Mouse (Mus musculus): ENCODE measurements around the gene Acsm3.
"Not testable (repeated sequence)": the region's sequence is repeated elsewhere in the genome, so short reads cannot be mapped to it uniquely, and the experiment has no call there.

Gene Acsm3

DNA sequence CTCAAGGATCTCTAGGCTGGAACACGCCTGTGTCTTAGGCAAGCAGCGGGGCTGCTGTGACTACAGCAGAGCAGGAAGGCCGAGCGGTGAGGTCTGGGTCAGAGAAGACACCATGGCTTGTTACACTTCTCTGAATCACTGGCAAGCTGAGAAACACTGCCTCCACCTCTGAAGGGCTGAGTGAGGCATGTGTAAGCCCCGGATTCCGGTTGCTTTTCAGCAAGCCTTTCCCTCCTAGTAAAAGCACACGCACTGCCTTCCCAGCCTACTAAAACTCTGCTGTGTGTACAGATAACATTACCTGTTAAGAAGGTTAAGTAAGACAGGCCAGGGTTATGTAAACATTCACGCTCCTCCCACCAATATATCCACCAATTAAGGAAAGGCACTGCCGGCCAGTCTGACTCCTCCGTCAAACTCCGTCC is at the start of gene Acsm3:
TSS of gene Acsm3 (plus strand) at position 397 of the 425 bp plus-strand sequence.
- DNase-seq, result no peak

DNA sequence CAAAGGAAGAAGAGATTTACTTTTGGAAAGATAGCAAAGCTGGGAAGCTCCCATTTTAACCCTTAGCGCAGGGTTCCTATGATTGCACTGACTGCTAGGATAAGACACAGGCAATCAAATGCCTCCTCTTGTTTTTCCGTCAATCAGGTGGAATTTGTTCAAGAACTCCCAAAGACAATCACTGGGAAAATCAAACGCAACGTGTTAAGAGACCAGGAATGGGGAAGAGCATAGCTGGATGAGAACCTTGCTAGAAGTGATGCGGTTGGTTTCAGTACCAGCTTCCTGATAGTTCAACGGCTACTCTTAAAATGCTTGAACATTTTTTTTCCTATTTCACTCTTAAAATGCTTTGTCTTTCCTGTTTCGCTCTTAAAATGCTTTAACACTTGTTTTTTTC is 46.6 kb upstream of the Acsm3 start:
- no peak for DNase-seq

DNA sequence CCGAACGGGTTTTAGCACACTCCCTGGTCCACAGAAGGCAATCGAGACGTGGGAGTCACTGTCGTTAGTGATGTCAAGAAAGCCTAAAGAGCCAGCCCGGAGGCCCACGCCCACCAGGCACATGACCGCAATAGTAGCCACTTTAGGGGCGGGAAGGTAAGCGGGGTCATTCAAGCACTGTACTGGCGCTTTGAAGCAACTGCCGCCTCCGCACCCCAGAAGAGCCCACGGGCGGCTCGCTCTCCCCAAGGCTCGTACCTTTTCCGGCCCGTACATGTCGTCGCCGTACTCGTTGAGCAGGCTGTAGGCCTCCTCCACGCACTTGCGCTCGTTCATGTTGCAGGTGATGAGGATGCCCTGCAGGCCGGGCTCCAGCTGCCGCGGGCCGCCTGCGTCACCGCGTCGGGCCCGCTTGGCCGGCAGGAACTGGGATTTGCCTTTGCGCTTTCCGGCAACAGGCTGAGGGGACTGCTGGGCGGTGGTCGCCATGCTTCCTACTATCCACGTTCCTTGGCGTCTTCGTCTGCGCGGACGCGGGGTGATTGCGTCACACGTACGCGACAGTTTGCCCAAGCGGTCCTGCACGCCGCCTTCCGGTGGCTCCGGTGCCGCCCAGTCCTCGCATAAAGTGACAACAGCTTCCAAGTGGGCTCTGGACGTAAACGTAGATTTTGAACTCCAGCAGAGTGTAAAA is 40.3 kb upstream of the Acsm3 start, which contains the start of gene Thumpd1:
TSS of gene Thumpd1 (minus strand) at position 546 of the 694 bp plus-strand sequence.
- DNase-seq, result peak; percentile 90

DNA sequence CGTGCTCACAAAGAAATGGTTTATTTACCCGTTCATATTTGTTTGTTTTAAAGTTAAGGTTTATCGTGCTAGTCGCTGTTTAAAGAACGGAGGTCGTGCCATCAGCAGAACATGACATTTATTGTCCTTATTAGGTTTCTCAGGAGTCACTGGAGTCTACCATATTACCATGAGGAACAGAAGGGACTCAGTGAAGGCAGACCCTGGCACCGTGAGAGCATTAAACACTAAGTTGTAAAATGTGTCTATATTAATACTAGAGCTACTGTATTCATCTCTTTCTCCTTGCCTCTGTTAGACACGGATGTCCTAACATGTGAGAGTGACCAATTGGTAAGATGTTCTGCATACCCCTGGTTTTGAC is 39.8 kb upstream of the Acsm3 start:
- no peak for DNase-seq

DNA sequence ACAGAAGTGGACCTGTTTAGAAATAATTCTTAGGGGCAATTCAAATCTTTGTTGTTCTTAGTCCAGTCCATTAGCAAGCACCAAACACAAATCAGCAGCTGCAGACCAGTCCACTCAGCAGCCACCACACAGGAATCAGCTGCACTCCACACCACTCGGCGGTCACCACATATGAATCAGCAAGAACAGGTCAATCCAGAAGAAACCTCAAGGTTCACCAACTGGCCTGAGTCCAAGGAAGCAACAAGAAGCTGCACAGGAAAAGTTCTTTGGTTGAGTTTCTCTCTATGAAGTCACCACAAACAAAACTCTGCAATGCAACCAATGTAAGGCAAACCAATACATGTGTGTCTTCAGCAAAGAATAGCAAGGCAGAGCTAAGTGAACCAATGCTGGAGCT is 33.1 kb upstream of the Acsm3 start:
- no peak for DNase-seq

DNA sequence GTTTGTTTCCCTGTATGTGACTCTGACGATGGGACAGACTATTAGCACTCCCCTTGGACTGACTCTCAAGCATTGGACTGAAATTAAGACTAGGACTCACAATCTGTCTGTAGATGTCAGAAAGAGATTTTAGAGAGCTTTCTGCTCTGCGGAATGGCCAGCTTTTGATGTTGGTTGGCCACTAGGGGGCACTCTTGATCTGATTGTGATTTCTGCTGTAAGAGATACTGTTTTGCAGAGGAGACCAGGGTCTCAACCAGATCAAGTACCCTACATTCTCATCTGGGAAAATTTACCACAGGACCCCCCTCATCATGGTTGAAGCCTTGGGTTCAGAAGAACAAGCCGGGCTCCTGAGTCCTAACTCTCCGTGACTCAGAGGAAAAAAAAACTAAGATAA is 29.5 kb upstream of the Acsm3 start:
- DNase-seq, result not testable (repeated sequence)

DNA sequence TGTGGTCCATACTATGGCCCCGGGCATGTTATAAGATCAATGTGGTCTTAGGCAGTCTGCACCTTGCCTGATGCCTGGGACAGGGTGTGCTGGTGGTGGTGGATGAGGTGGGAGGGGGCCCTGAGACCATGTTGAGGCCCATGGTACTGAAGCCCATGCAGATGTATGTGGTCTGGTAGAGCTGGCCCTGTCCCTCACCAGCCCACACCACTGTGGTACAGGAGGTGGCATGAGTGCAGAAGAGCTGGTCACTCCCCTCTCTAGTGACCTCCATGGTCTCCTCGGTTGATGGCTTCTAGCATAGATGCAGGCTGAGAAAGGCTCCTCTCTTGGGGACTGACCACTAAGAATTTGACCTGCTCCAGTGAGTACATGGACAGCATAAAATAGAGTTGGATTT is 21.8 kb upstream of the Acsm3 start:
- no peak for DNase-seq

DNA sequence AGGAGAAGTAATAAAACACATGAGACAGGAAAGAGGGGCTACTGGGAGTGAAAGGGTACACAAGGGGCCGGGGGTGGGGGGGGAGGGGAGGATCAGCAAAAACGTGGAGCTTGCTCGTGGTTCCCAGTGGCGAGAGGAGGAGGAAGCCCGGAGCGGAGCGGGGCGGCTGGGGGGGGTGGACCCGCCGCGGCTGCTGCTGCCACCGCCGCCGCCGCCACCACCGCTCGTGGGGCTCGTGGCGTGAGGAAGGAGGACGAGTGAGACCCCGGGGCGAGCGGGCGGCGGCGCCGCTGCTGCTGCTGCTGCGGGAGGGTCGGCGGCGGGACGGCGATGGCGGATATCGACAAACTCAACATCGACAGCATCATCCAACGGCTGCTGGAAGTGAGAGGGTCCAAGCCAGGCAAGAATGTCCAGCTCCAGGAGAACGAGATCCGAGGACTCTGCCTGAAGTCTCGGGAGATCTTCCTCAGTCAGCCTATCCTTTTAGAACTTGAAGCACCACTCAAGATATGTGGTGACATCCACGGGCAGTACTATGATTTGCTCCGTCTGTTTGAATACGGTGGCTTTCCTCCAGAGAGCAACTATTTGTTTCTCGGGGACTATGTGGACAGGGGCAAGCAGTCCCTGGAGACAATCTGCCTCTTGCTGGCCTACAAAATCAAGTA is 20.8 kb upstream of the Acsm3 start:
- DNase-seq, result not testable (repeated sequence)

DNA sequence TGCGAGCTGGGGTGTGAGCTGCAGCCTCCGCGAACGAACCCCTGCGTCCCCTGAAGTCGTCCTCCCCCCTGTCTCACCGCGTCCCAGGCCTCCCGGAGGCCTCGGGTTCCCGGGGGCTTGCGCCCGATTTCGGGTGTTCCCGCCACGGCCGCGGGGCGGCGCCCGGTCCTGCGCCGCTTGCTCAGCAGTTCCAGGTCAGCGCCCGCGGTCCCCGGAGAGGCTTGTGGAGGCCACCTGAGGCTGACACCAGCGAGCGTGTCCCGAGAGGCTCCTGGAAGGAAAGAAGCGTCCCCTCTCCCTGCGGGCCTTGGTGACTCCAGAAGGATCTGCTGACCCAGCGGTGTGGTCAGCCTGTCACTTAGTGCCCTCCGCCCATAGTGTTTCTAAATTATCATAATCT is 16.4 kb upstream of the Acsm3 start:
- DNase-seq, result no peak

DNA sequence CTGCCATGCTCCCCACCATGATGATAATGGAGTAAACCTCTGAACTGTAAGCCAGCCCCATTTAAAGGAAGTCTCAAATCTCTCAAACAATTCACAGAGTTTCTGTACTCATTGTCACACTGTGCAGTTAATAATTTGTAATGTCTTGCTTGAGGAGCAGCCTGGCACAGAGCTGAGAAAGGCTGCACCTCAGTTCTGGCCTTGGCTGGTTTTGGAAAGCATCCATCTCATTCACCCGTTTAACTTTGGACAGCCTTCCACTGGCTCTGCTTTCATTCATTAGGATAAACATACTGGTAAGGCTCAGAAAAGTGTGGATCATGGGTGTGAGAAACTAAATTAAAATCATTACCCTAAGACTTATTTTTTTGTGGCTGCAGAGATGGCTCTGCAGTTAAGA is 14.9 kb upstream of the Acsm3 start:
- no peak for DNase-seq

DNA sequence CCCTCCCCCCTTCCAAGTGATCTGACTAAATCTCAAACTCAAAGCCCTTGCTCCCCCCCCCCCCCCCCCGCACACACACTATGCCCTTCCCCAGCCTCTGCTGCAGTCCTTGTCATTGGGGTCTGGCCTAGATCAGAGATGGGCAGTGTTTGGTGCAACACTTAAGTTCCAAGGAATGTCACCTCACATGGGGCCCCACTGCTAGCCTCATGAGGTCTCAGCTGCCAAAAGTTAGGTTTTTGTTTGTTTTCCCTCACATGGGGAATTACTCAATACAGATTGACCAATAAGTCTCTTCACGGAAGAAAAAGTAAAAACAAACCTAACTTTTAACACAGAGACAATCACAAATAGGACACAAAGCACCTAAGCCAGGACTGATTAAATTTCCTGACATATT is 12.0 kb upstream of the Acsm3 start:
- no peak for DNase-seq

DNA sequence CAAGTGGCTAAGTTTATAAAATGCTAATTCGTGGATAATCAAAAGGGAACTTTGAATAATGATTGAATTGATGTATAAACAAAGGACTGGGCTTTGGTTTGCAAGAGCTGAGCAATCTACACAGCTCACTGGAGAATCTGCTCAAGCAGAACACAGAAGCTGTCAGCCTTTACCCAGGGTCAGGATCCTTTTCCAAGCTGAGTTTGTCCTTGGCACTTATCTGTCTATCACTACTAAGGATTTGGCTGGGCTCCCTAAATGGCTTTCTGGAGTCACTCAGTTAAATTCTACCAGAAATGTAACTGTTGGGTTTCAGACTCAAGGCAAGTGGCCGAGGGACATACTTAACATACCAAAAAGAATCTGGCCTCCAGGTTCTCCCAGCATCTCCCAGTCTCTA is 10.8 kb upstream of the Acsm3 start:
- no peak for DNase-seq

DNA sequence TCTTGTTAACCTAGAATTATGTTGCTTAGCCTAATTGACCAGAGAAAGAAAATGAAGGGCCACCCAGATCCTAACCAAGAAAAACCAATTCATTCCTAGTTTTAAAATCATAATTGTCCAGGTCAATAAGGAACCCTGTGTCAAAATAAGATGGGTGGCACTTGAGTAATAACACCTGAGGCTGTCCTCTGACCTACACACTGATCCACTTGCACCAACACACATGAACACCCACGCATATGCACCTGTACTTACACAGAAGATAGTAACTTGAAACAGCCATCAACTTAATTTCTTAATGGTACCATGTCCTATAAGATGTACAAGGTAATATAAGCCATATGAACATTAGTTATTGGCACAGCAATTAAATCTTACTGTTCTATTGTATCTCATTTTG is 7.0 kb upstream of the Acsm3 start:
- DNase-seq, result no peak

DNA sequence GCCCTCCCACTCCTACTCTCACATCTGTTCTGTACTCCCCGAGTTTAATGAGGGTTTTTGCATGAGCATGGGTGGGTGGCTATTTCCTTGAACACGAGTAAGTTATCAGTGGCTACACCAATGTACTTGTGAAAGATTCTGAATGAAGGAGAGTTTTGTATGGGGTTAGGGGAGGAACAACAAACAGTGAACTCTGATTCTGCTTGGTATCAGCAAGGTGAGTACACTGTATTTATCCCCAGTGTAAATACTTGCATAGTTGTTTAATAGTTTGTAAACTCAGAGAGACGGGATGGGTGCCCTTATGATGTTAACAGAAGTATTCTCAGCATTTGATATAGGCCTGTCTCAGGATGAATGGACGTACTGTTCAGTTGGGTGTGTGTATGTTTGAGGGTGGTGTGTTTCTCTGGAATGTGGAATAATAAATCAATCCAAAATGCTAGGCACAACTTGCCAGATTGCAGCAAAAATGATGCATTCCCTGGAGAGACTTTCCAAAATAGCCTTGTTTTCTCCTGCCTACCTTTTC is 1.5 kb downstream of the Acsm3 start:
- no peak for DNase-seq

DNA sequence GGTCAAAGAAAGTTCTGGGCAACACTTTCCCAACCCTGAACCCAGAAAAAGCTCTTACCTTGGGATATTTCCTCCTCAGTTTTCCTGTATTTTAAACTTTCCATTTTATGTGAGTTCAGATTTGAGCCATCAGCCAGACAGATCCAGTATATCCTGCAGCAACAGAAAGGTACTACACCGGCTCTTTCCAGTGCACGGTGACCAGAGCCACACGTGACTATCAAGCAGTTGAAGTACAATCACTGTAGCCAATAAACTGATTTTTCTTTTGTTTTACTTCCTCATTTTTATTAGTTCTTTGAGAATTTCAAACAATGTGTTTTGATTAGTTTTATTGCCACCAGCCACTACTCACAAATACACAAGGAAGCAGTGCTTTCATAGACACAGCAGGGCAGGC is 3.7 kb downstream of the Acsm3 start:
- no peak for DNase-seq

DNA sequence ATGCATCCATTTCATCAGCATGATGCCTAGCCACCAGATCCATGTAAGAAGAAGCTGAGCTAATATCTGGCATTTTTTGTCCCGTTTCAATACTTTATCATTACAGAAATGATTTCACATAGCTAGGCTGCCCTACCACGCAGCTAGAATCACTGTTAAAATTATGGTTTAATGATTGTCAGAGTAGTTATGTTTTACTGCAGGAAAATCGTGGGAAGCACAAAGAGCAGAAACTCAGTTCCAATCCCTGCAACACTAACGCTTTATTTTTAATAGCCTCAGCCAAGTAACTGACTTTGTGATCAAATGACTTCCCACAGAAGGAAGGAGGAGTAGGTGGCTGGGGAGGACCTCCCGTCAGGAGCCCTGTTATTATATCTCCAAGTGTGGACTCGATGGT is 6.3 kb downstream of the Acsm3 start:
- no peak for DNase-seq

DNA sequence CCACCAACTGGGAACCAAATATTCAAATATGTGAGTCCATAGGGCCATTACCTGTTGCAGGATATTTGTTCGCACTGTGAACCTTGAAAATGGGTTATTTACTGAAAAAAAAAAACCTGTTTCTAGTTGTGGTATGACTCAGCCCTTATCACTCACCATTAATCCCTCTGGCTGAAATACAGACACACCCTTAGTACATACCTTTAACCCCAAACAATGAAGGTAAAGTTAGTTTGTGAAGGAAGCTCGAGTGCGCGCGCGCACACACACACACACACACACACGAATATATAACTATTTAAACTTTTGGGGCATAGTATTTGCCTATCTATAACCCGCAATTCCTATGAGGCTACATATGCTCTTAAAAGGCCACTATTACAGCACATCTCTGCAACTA is 9.2 kb downstream of the Acsm3 start:
- DNase-seq, result no peak

DNA sequence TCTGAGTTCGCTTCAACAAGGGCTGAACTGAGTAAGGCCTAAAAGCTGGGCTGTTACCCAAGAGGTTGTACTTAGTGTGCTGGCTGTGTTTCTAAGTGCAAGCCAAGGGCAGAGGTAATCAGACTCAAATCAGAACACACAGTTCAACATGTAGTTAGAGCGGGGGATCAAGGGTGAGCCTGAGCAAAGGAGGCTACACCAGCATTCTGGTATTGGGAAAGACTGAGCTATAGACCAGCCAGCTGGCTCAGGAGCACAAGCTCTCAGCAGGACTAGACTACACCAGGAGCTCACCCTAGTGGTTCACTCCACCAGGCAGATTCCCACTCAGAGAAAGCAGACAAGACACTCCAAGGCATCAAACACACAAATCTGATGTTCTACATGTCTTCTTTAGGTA is 22.7 kb downstream of the Acsm3 start:
- DNase-seq, result no peak

DNA sequence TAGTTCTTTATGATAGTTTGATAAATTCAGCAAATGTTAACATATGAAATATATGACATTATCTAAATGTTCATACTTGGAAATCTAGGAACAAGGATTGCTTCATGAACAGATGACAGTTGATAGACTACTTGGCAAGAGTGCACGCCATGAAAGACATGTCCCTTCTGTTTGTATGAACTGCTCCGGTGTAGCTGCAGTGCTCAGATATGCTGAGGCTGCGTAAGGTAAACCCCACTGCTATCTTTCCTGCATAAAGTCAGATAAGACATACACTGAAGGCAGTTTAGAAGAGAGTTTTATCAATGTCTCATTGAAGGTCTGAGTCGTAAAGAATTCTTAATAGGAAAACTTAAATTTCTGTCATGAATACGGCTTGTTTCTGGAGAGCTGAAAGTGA is 24.2 kb downstream of the Acsm3 start:
- no peak for DNase-seq

DNA sequence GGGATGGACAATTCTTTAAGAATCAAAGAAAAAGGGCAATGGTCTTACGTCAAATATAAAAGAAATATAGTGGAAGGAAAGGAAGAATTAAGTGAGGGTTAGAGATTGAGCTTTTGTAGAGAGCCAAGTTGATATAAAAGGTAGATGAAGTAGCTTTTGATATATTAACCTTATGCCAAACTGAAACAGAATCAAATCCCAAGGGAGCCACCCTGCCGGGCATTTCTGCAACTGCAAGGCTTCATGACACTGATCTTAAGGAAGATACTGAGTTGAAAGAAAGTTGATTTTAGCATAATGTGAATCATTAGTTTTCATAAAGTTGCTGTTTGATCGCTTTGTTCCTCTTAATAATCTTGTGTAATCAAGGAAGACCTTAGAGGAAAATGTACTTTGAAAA is 28.3 kb downstream of the Acsm3 start:
- DNase-seq, result no peak

DNA sequence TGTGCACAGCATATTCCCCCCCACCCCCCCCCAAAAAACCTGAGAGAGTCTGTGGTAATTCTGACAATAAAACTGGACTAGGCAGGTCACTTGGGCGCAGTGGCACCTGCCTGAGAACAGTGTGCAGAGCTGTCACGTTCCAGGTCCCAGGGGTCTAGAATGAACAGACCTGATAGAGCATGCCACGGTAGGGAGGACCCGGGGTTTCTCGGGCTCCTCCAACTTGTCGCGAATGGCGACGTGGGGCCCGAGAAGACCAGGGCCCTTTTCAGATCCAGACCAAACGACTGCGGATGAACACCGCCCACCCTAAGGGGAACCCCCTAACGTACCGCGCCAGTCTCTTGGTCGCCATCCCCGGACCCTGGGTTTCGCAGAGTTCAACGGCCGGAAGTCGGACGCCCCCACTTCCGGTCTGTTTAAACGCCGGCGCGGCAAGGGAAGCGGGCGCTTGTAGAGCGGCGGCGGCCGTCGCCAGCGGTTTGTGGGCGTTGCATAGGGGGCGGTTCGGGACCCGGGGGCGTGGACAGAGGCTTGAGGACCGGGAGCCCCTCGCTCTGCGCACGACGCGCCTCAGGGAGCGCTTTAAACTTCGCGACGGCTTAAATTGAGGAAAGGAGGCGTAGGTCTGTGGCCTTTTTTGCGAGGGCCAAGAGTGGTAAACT is 33.0 kb downstream of the Acsm3 start, which contains the start of the genes Rexo5 and Eri2:
TSS of gene Rexo5 (plus strand) at position 421 of the 665 bp plus-strand sequence.
TSS of gene Eri2 (minus strand) at position 473 of the 665 bp plus-strand sequence.
- peak; percentile 56 for DNase-seq

DNA sequence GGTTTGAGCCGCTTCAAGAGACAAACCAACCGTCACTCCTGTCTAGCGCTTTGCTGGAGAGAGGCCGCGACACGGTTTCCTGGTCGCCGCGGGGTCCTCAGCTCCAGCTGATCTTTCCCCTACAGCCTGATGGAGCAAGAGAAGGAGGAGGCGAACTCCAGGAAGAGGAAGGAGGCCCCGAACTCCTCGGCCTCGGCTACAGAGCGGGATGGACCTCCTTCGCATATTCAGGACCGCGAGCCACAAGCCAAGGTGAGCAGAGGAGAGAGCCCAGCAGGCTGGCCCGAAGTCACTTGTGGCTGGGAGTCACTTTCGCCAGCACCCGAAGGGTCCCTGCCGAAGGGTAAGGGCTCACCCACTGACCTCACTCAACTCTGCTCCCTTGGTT is 33.5 kb downstream of the Acsm3 start:
- DNase-seq, result no peak

DNA sequence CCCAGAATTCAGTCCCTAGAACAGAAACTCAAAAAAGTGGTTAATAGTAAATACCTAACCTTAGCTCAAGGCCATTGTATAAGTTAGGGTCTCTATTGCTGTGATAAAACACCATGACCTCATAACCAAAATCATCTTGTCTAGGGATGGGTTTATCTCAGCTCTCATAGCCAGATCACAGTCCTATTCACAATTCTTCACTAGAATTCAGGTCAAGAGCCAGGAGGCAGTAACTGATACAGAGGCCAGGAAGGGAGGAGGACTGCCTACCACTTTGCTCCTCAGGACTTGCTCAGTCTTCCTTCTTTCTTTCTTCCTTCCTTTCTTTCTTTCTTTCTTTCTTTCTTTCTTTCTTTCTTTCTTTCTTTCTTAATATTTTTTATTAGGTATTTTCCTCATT is 34.6 kb downstream of the Acsm3 start:
- no peak for DNase-seq

DNA sequence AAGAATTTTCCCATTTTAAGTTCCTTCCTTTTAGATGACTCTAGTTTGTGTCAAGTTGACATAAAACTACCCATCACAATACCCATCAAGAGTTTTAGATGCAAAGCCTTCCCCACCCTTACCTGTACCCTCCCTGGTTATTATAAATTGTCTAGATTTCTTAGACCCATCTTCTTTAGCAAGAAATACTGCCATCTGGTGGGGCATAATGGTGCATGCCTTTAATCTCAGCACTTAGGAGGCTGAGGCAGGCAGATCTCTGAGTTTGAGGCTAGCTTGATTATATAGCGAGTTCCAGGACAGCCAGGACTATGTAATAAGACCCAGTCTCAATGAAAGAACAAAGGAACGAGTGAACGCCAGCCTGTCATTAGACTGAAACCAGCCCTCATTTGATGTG is 39.8 kb downstream of the Acsm3 start:
- no peak for DNase-seq

Data from cerebellum, adult 9-11 months (tissue).